Mouse (Mus musculus): ENCODE measurements around the gene Rtl1. TPM values are rescaled to one million over a fixed set of nuclear protein-coding genes. Genes with fewer than 3 reads are reported as not detected.

Rtl1 gene
- total RNA-seq, 2 experiments from 2014 or later: 0.21 to 0.26 TPM

- no peak for DNase-seq (ENCODE audit: low spot score in 2 of 2)
Observed at GRCm38 (mm10) chr12:109582185-109582584, 17.9 kb downstream of the Rtl1 start.

DNA sequence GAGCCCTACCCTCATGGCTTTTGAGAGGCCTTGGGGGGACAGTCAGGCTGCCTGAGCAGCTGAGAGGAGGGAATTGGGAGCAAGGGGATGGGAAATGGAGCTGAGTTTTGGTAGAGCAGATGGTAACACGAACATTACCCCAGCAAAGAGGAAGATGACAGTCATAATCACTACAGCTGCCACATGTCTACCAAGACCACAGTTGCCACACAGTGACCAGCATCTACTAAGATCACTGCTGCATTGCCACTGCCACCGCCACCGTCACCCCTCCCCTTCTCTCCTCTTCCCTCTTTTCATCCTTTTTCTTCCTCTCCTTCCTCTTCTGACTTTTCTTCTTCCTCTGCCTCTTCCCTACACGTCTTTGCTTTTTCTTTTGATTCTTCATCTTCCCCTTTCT, 27.9 kb downstream of the Rtl1 start:
- no peak for DNase-seq (ENCODE audit: low spot score in 2 of 2)

- DNase-seq (ENCODE audit: low spot score in 2 of 2): no peak
Observed at GRCm38 (mm10) chr12:109560111-109560695, 39.9 kb downstream of the Rtl1 start.

- no peak for DNase-seq (ENCODE audit: low spot score in 2 of 2)
Observed at GRCm38 (mm10) chr12:109558891-109559487, 41.1 kb downstream of the Rtl1 start.

DNA sequence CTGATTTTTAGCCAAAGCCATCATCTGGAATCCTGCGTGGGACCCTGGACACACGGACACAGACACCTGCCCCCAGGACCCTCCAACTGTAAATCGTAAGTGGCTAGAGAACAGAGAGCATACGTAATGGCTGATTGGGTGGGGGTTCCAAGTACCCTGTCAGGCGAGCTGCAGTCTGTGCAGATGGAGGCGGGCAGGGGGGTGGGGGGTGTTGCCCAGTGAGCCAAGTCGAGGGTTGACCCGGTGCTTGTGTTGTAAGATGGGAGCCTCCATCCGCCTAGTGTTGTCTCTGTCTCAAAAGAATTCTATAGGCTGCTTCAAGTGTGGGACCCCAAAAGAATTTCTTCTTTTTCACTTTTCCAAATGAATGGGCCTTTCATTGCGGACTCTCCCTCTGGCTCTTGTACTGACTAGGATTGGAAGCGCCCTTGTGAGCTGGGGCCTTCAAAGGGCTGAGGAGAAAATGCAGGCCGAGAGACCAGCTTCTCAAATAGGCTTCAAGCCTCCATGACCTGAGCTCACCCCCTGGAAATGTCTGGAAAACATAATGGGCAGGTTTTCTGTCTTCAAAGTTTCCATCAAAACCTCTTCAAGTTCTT, 41.8 kb downstream of the Rtl1 start:
- DNase-seq (ENCODE audit: low spot score in 2 of 2): no peak

DNA sequence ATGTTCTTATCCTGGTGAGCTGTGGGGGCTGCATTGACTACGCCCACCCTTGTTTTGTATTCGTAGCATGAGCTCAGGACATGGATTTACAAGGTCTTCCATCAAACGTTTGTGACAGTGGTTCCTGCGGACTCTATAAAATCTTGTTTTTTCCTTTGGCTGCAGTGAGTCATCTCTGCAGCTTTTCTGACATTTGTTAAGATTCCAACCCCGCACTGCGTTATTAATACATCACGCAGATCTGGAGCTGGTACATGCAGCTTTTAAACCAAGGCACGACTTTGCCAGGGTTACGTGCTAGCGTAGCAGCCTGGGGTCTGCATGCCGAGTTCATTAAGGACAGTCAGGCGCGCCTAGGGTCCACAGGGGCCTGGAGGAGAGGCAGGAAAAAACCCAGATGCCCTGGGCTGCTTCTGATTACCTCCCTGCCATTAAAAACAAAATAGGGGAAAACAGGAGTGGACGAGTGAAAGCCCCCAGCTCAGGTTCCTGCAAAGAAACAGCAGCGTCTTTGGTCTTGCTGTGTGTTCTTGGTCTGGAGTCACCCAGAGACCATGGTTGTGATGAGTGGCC, 44.2 kb downstream of the Rtl1 start:
- DNase-seq (ENCODE audit: low spot score in 2 of 2): no peak

GRCm38 (mm10) chr12:109553568-109553967, 46.6 kb downstream of the Rtl1 start:
- DNase-seq (ENCODE audit: low spot score in 2 of 2): no peak

- no peak for DNase-seq (ENCODE audit: low spot score in 2 of 2)
Observed at GRCm38 (mm10) chr12:109552754-109553525, 47.2 kb downstream of the Rtl1 start.

GRCm38 (mm10) chr12:109551771-109552170, 48.4 kb downstream of the Rtl1 start:
- no peak for DNase-seq (ENCODE audit: low spot score in 2 of 2)

- DNase-seq (ENCODE audit: low spot score in 2 of 2): no peak
Observed at GRCm38 (mm10) chr12:109547085-109547484, 53.0 kb downstream of the Rtl1 start.

GRCm38 (mm10) chr12:109545875-109546732, 54.0 kb downstream of the Rtl1 start:
- no peak for DNase-seq (ENCODE audit: low spot score in 2 of 2)

DNA sequence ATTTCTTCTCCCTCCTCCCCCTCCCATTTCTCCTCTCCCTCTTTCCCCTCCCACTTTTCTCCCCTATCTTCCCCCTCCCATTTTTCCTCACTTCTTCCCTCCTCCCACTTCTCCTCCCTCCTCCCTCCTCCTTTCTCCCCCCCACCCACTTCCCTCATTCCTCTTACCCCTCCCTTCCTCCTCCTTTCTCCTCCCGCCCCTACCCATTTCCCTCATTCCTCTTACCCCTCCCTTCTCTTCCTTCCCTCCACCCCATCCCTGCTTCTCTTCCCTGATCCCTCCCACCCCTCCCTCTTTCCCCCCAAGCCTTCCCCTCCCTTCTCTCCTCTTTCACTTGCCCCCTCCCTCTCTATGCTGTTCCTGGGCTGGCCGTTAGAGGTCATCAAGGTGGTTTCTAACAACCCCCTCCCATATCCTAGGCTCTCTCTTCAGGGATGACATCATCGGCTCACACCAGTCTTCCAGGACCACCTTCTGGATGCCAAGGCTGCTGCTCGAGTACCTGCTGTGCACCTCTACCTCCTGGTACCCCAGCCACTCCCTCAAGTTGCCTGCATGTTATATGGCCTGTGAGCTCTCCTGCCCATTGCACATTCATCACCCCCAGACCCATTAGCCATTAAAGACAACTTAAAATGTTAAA, 56.7 kb downstream of the Rtl1 start:
- DNase-seq (ENCODE audit: low spot score in 2 of 2): no peak

DNA sequence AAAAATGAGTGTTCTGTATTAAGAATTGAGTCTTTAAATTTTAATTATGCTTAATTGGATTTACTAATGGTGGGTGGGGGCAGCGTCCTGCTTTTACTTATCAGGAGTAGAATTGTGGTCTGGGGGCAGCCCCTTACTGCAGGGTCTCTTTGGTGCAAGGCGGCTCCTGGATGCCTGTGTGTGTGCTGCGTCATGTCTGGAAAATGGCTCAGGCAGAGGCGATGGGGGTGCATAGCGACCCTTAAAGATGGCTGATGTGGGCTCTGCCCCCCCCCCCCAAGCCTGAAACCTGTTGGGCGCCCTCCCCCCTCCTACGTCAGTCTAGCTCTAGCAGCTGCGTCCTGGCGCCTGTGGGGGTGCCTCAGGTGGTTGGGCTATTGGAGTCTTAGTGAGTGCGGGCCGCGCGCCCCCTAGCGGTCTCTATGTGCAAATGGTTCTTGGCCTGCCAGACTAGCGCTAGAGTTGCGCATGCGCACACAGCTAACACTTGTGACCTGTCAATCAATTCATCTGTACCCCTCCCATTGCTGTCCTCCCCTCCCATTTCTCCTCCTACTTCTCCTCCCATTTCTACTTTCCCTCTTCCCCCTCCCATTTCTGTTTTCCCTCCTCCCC, 57.4 kb downstream of the Rtl1 start:
- peak; percentile 74 to 87 for DNase-seq (ENCODE audit: low spot score in 2 of 2)

DNA sequence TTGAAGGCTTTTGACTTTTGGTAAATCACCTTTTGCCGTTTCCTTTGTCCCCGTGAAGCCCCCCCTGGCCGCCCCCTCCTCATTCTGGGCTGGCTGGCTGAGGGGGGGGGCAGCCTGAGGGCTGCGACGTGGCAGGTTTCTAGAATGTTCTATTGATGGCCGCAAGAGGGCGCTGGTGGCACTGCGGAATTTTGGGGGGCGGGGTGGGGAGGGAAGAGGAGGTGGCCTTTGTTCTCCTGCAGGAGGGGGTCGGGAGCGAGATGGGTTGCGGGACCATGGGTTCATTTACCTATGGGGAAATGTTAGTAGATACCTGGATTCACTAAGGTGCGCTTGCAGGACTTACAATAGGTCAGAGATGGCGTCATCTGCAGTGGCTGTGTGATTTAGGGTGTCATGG, 58.1 kb downstream of the Rtl1 start:
- DNase-seq (ENCODE audit: low spot score in 2 of 2): peak; percentile 39 to 42

- DNase-seq (ENCODE audit: low spot score in 2 of 2): no peak
Observed at GRCm38 (mm10) chr12:109541540-109541899, 58.6 kb downstream of the Rtl1 start.

- DNase-seq (ENCODE audit: low spot score in 2 of 2): peak; percentile 60 to 68
Observed at GRCm38 (mm10) chr12:109540739-109541539, 59.2 kb downstream of the Rtl1 start.

DNA sequence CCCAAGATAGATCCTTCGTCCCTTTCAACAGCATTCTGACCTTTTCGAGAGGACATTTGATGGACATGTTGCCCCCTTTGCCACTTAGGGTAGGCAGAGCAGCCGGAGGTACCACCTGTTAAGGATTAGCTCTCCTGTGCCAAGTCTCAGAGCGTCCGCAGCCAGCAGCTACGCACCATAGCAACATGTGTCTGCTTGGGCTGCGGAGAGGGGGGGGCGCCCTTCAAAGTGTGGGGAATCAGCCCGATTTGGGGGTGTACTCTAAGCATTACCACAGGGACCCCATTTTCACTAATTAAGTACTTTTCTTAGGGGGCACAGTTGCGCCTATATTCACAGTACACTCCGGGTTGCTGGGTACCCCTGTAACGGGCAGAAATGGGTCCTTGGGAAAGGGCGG, 60.2 kb downstream of the Rtl1 start:
- peak in 1 of 2 experiments; percentile 36 for DNase-seq (ENCODE audit: low spot score in 2 of 2)

Data from left cerebral cortex, adult 18-20 months (tissue).